Mouse (Mus musculus) adrenal gland, adult 18-20 months (tissue): ENCODE measurements around the gene Lsm14b. TPM values are rescaled to one million over a fixed set of nuclear protein-coding genes. Genes with fewer than 3 reads are reported as not detected.

Experiments used
- DNase-seq, 2 experiments: peaks; one replicate each; pipeline ENCODE4 v3.0.0; 2021 to 2022; ENCODE audit warnings: low spot score in 2 of 2
- total RNA-seq, 2 experiments: library from RNA; stranded (reverse); gene quantifications; 1 replicate in 1 of 2; 2 replicates in 1 of 2; pipeline ENCODE4 v1.2.3; 2021

The Lsm14b gene
- total RNA-seq, 2 experiments from 2014 or later, result 35.9 to 44.5 TPM

GRCm38 (mm10) chr2:180013686-180014085 lies 11.1 kb upstream of the Lsm14b start:
- DNase-seq, result no peak

DNA sequence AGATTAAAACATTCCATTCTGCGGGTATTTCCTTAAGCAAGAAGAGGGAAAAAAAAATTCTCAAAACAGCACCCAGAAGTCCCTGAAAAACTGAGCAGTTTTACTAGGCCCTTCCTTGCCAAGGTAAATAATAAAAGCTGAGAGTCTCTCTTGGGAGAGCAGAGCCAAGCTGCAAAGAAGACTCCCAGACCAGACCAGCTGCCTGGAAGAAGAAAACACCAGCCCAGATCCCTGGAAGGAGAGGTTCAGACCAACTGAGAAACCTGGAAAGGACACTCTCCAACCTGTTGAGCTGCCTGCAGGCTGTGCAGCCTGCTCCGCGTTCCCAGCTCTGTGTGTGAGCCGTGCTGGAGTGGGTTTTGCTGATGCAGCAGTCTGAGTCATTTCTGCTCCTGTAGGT lies 7.2 kb upstream of the Lsm14b start:
- no peak for DNase-seq

GRCm38 (mm10) chr2:180018573-180018972 lies 6.2 kb upstream of the Lsm14b start:
- no peak for DNase-seq

- no peak for DNase-seq
These were observed 4.6 kb upstream of the Lsm14b start for GRCm38 (mm10) chr2:180020091-180020661.

DNA sequence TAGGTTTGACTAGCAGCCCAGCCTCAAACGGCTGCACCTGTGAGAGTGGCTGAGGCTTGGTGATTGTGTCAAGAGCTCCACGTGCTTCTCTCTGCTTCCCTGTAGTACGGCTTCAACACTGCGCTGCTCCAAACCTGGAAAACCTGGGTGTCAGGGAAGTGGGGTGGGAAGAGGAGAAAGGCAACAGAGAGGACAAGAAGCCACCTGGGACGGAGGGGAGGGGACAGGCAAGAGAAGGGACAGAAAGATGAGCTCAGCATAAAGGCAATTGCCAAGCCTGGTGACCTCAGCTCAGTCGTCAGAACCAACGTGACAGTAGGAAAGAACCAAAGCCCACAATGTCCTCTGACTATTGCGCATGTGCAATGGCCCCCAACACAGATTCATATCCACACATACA lies 3.9 kb upstream of the Lsm14b start:
- no peak for DNase-seq

- no peak for DNase-seq
These were observed 2.0 kb upstream of the Lsm14b start for GRCm38 (mm10) chr2:180022751-180023150.

DNA sequence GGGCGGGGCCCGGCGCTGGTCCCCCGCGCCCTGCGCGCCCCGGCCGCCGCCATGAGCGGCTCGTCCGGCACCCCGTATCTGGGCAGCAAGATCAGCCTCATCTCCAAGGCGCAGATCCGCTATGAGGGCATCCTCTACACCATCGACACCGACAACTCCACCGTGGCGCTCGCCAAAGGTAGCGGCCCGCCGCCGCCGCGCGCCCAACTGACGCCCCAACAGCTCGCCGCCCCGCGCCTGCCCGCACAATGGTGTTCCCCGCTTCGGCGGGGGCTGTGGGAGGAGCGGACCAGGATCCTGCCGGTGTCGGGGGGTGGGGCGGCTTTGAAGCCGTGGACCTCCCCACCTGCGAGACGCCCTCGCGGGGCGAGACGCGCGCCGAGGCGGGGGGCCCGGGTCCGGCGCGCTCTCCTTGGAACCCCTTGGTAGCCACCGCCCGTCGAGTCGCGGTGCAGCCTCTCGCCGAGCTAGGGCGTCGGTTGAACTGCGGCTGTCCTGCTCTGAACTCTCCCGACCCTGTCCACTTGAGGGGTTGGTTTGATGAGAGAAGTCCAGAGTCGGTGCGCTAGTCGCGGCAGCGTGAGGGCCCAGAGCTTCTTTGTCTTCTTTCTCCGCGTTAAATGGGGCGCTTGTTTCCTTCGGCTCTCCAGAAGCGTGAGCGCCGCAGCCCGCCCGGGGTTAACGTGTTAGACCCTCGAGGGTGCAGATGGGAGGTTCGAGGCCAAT lies 511 bp downstream of the Lsm14b start:
- peak in 1 of 2 experiments; percentile 61 for DNase-seq

DNA sequence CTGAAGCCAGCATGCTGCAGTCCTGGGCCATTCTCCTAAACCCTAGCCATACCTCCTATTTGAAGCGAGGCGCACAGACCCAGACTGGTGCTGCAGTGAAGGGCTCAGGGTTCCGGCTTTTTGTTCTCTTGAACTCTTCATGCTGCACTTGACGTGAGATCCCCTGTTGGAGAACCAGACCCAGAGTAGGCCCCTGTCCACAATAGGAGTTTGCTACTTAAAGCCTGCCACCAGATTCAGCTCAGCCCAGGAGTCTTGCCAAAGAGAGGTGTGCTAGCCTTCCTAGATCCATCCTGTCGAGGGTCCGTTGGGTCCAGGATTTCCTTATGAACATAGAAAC lies 1.0 kb downstream of the Lsm14b start:
- DNase-seq, result no peak

DNA sequence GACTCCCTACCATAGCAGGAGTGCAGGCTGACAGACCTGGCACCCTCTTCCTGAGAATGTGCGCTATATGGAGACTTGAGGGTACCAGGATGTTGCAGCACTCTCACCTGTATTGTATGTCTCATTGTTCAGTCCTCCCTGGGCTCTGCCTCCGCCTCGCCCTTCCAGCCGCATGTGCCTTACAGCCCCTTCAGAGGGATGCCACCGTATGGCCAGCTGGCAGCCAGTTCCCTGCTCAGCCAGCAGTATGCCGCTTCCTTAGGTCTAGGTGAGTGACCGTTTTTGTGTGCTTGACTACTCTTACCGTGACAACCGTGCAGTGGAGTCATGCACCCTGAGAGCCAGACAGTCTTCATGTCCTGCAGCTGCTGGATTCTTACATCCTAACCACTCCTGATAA lies 3.0 kb downstream of the Lsm14b start:
- DNase-seq, result no peak

DNA sequence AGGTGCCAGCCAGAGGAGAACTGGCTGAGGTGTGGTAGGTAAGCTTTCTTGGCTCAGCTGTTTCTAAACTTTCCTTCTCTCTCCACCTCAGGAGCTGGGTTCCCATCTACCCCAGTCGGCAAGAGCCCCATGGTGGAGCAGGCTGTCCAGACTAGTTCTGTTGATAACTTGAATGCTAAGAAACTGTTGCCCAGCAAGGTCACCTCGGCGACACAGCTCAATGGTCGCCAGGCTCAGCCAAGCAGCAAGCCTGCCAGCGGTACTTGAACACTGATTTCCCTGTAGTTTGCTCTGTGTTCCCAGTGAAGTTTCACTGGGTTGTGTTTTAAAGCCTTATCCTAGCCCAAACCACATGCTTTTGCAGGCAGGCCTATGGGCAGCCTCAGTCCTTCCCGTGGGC lies 6.5 kb downstream of the Lsm14b start:
- DNase-seq, result no peak

DNA sequence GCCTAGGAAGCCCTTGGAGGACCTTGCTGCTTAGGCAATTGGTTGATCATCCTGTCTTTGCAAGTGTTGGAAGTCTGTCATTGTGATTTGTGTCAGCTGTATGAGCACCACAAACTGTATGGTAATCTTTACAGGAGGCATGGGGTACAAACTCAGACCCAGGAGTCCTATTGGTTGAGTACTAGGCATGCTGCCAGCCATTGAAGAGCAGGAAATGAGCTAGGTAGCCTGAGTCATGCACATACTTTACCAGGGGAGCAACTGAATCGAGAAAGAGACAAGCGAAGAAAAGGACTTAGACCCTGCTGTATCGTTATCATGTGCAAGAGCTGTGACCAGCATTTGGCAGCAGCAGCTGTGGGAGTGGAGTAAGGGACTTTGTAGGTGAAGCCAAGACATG lies 8.1 kb downstream of the Lsm14b start:
- DNase-seq, result no peak

- DNase-seq, result no peak
These were observed 9.2 kb downstream of the Lsm14b start for GRCm38 (mm10) chr2:180033956-180034355.

DNA sequence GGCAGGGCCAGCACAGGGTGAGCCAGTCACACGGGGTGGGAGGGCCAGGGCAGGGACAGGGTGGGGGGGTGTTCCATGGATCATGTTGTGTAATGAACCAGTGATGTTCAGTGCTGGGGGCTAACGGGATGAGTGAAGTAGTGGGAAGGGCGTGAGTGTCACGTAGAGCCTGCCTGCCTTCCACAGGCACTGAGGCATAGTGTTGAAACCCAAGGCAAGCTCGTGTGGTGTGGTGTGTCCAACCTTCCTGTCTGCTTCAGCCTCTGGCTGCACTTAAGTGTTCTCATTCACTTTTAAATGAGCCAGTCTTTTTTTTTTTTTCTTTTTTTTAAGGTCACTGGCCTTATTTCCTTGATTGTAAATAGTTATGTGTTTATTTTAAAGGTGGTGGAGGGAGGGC lies 10.0 kb downstream of the Lsm14b start:
- DNase-seq, result no peak

- DNase-seq, result no peak
These were observed 15.6 kb downstream of the Lsm14b start for GRCm38 (mm10) chr2:180040406-180040805.

GRCm38 (mm10) chr2:180041577-180042255 lies 16.9 kb downstream of the Lsm14b start:
- peak; percentile 42 to 49 for DNase-seq

DNA sequence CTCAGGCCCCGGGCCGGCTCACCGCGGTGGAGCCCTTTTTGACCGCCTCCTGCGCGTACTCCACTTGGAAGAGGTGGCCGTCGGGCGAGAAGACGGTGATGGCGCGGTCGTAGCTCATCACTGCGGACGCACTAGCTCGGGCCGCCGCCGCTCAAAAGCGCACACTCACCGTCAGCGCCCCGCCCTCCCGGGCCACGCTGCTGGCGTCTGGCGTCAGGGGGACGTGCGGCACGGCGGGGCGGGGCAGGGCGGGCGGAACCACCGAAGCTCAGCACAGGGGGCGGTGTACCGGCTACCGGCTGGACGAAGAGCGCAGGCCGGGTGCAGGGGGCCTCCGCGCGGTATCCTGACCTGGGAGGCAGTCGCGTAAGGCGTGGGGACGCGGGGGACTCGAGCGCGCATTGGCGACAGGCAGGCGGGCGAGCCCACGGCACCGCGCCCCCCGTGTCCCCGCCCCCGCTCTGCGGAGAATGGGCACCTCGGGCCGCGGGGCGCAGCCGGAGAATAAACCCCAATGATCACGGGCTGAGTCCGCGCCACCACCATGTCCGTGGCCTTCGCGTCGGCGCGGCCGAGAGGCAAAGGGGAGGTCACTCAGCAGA lies 17.6 kb downstream of the Lsm14b start, which contains the start of the genes Psma7 and Ss18l1:
Gene Psma7 (minus strand): TSS at position 178 of the 602 bp plus-strand sequence.
Gene Ss18l1 (plus strand): TSS at position 254 of the 602 bp plus-strand sequence.
- peak; percentile 88 for DNase-seq

GRCm38 (mm10) chr2:180042858-180043515 lies 18.2 kb downstream of the Lsm14b start:
- DNase-seq, result peak; percentile 45 to 55

- peak in 1 of 2 experiments; percentile 25 for DNase-seq
These were observed 20.5 kb downstream of the Lsm14b start for GRCm38 (mm10) chr2:180045283-180045682.

GRCm38 (mm10) chr2:180047580-180047979 lies 22.8 kb downstream of the Lsm14b start:
- DNase-seq, result no peak

- no peak for DNase-seq
These were observed 23.3 kb downstream of the Lsm14b start for GRCm38 (mm10) chr2:180047980-180048635.

DNA sequence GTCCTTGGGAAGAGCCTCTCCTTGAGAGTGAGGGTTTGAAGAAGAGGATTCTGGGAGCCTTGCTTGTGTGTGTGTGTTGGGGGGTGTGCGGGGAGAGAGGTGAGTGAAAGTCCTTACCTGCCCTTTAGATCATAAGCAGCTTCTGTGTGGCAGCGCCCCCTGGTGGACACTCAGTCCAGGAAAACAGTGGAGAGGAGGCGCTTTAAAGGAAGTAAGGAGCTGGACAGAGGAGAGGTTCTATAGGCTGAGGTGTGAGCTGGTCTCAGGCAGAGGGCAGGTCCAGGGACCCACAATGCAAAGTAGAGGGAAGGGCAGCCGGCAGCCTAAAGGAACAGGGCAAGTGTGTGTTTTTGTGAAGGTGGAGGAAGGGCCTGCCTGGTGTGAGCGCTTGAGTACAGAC lies 26.2 kb downstream of the Lsm14b start:
- peak; percentile 78 to 82 for DNase-seq
